Mouse (Mus musculus) layer of hippocampus, postnatal 14 days (tissue): ENCODE measurements around the gene Sp2. TPM values are rescaled to one million over a fixed set of nuclear protein-coding genes. Genes with fewer than 3 reads are reported as not detected.

ENCODE experiments used
- DNase-seq, 2 experiments: peaks; one replicate each; pipeline ENCODE4 v3.0.0; 2021 to 2022; ENCODE audit warnings: low spot score in 2 of 2, mixed read lengths in 1 of 2
- total RNA-seq, 2 experiments: library from RNA; stranded (reverse); gene quantifications; 2 replicates each; pipeline ENCODE4 v1.2.3; 2021

The Sp2 gene
- total RNA-seq, 2 experiments from 2014 or later, result 12.3 to 13.5 TPM

DNA sequence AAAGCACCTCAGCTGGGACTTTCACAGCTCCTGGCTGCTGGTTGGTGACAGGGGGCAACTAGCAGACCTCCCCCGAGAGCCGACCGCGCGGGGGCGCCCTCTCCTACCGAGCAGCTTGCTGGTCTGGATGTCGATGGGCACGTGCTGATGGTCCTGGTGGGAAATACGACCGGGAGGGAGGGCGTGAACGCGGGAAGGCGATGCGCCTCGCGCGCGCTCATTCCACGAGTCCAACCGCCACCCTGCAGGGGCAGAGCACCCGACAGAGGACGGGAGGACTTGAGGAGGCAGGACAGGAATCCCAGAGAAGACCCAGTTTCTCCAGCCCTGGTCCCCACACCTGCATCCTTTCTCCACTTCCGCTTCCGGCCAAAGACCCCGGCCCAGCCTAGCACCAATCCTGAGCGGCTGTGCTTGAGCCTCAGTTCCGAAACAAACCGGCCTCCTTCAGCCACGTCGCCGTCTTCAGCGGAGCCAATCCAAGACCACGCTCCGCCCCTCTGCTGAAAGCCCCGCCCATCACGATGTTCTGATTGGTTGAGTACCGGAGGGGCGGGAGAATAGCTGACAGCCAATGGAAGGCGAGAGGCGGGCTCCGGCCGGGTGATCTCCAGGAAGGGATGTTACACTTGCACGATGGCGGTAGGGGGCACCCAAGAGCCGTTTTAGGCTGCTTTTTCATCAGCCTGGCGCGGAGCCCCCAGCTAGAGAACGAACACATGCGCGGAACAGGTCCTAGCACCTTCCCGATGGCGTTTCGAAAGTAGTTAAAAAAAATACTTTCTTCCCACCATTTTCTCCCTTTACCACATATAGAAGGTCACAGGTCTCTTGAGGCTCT lies 66.5 kb downstream of the Sp2 start, which contains the start of gene Cdk5rap3:
Gene Cdk5rap3 (minus strand): TSS at position 453 of the 841 bp plus-strand sequence.
- DNase-seq, result peak; percentile 100

DNA sequence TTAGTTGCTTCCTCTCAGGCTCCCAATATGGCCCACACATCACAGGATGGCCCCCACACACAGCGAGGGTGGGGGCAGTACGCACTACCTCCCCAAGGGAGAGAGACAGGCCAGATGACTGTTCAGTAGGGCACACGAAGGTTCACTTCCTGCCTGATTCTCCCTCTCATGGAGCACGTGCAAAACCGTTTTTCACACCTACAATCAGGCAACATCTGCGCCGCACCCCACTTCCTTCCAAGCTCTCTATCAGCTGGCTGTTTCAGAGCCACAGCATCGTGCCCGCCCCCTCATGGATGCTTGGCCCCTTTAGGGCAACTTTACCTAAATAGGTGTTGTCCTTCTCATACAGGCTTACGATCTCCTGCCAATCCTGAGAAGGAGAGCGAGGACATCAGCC lies 70.1 kb downstream of the Sp2 start:
- no peak for DNase-seq

DNA sequence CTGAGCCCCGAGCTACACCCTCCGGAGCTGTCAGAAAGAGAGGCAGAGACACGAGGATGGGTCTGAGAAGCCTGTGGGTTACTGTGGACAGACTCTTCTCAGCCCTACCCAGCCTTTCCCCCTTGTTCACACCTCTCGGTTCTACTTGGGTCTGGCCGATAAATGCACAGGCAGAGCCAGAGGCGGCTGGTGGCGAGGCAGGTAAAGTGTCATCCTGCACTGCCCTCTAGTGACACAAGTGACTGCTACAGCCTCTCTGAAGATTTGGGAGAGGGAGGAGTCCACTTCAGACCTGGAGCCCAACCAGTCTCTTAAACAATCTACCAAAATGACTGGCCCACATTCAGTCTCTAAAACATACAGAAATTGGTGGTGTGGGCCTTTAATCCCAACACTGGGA lies 72.8 kb downstream of the Sp2 start:
- peak; percentile 81 to 87 for DNase-seq

DNA sequence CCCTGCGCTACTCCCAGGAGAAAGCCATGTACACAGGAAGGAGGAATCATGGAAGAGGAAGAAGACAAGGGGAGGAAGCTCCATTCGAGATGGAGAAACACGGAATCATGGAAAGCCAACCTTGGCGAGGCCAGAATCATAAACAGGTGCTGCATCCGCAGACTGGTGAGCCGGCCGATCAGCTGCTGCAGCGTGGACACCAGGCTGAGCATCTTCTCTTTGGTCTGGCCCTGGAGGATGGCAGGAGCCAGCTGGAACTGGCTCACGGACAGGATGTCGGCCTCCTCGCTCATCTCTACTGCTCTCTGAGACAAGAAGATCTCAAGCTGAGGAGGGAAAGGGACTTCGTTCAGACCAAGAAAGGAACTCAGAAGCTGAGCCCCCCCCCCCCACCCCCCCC lies 74.2 kb downstream of the Sp2 start:
- DNase-seq, result no peak

DNA sequence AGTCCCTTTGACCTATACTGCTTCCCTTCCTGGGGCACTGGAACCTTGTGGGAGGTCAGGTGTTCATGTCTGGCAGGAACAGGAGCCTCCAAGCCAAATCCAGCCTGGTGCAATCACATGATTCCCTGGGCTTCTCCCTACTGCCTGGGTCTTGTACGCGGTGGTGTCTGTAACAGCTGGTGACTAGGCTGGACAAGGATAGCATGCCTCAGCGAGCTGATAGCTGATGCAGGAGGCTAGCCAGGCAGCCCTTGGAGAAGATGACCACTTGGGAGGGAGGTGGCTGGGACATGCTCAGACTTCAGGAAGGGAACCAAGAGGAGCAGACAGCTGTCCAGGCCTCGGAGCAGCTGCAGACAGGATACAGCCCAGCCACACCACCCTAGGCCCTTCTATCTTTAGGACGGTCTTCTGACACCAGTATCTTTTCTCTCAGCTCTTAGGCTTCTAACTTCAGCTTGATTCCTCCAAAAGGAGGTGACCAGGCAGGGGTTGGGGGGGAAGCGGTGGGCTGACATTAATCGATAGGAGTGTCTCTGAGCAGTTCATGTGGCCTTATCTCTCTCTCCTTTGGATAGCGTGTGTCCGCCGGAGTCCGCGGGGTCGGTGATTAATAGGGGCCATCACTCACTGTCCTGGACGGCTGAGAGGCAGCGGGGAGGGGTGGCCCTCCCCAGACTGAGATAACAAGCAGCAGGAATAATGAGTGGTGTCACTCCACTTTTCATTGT lies 76.2 kb downstream of the Sp2 start:
- no peak for DNase-seq

Other genes starting within 250 kb of the Sp2 start
- gene Snx11, start 205.4 kb downstream of the Sp2 start, total RNA-seq, result 10 to 100 TPM; 44.3 to 45.8 TPM
- gene Cbx1, start 193.8 kb downstream of the Sp2 start, total RNA-seq, result 10 to 100 TPM; 51.0 to 54.8 TPM
- 100 to 1,000 TPM; 185 to 187 TPM for gene Nfe2l1, start 153.0 kb downstream of the Sp2 start, total RNA-seq
- 1 to 10 TPM; 2.9 to 6.2 TPM for gene Copz2, start 133.1 kb downstream of the Sp2 start, total RNA-seq
- gene Cdk5rap3, start 66.5 kb downstream of the Sp2 start, total RNA-seq, result 10 to 100 TPM; 41.2 to 47.2 TPM
- not detected for gene Prr15l, start 54.9 kb downstream of the Sp2 start, total RNA-seq
- 10 to 100 TPM; 33.0 to 36.7 TPM for gene Pnpo, start 39.0 kb downstream of the Sp2 start, total RNA-seq
- 1 to 10 TPM in 1 of 2 experiments, under 1 TPM in 1; 0.81 to 1.1 TPM for gene Sp6, start 30.4 kb upstream of the Sp2 start, total RNA-seq
- 1 to 10 TPM; 4.8 to 6.3 TPM for gene Scrn2, start 47.0 kb upstream of the Sp2 start, total RNA-seq
- gene Lrrc46, start 58.4 kb upstream of the Sp2 start, total RNA-seq, result under 1 TPM; 0.74 to 0.86 TPM
- gene Mrpl10, start 58.6 kb upstream of the Sp2 start, total RNA-seq, result 10 to 100 TPM; 81.9 to 84.1 TPM
- gene Osbpl7, start 67.7 kb upstream of the Sp2 start, total RNA-seq, result 10 to 100 TPM; 15.1 to 16.2 TPM
- gene Tbx21, start 132.4 kb upstream of the Sp2 start, total RNA-seq, result under 1 TPM in 1 of 2 experiments, not detected in 1; 0.19 TPM
- 10 to 100 TPM; 60.9 to 68.4 TPM for gene Tbkbp1, start 168.5 kb upstream of the Sp2 start, total RNA-seq
- 100 to 1,000 TPM; 129 to 132 TPM for gene Kpnb1, start 204.9 kb upstream of the Sp2 start, total RNA-seq